Mouse (Mus musculus) stomach, postnatal 0 days (tissue): Measurements from ENCODE around the gene Prkca.

Source experiments
- CTCF ChIP-seq: IDR thresholded peaks from 2 replicates; pipeline ENCODE4 v1.5.1; 2016; ENCODE audit warnings: antibody characterized with exemption, low read depth, mild to moderate bottlenecking, moderate library complexity
- EP300 ChIP-seq: optimal IDR thresholded peaks from 2 replicates; pipeline ENCODE3; 2016; ENCODE audit warnings: antibody characterized with exemption

DNA sequence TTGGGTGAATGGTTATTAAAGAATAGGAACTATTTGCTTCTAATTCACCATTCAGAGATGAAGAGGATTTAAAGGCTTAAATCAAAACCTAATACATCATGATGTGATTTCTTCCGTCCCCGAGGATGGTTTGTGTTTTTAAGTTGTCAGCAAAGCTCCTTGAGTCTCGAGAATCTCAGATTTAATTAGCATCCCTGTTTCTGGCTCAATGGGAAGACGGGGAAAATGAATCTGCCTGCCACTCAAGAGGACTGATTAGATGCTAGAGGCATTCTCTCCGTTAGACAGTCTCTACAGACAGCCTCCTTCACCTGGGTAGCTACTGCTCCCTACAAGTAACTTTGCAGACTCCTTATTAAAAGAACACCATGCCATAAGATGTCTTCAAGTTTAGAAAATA lies 396.9 kb downstream of the Prkca start:
- TF ChIP-seq CTCF, result no peak
- no peak for TF ChIP-seq EP300
